Mouse (Mus musculus) cortical plate, adult 2 months (tissue): Measurements from ENCODE around the gene Rab43.

Source experiments
- CTCF ChIP-seq: fragments of 200-500 bp; IDR thresholded peaks from 2 replicates; pipeline ENCODE4 v1.5.1; 2011; ENCODE audit warnings: mild to moderate bottlenecking, control low read depth, low read length; ENCODE audit not compliant: insufficient read depth; ENCODE audit errors: extremely low read depth
- POLR2A ChIP-seq: fragments of 200-500 bp; IDR thresholded peaks from 2 replicates; pipeline ENCODE4 v1.6.1; 2011; ENCODE audit warnings: mild to moderate bottlenecking, low read length, control low read depth; ENCODE audit not compliant: insufficient read depth; ENCODE audit errors: extremely low read depth

- no peak for TF ChIP-seq CTCF
- no peak for TF ChIP-seq POLR2A
These were observed 37.1 kb downstream of the Rab43 start for GRCm38 (mm10) chr6:87774909-87775308.
